Mouse (Mus musculus): ENCODE data around the gene Zfp276. TPM values are rescaled to one million over a fixed set of nuclear protein-coding genes. Genes with fewer than 3 reads are reported as not detected.
A peak's percentile ranks its signal among the peaks of the same experiment; 100 is the strongest.
"Not testable (repeated sequence)": the region's sequence is repeated elsewhere in the genome, so short reads cannot be mapped to it uniquely, and the experiment has no call there.

Gene Zfp276
- polyA plus RNA-seq (2017; shearing (Covaris generic)) = 1 to 10 TPM; 5.1 to 7.3 TPM

GRCm38 (mm10) chr8:123254099-123254885 is at the start of gene Zfp276, which contains the start of gene Vps9d1:
Gene Zfp276, plus strand, starts transcription at chr8:123254195.
Gene Vps9d1, minus strand, starts transcription at chr8:123254348.
- ATAC-seq = peak; percentile 85

- ATAC-seq = peak; percentile 14
Measured at GRCm38 (mm10) chr8:123211876-123212275, 42.1 kb upstream of the Zfp276 start.

GRCm38 (mm10) chr8:123212321-123213117 is 41.5 kb upstream of the Zfp276 start, which contains the start of the genes Chmp1a and Spata33:
Gene Chmp1a, minus strand, starts transcription at chr8:123212763.
Gene Spata33, plus strand, starts transcription at chr8:123212832.
- peak; percentile 93 for ATAC-seq

- no peak for ATAC-seq
Measured at GRCm38 (mm10) chr8:123213118-123213772, 40.8 kb upstream of the Zfp276 start.

- ATAC-seq = no peak
Measured at GRCm38 (mm10) chr8:123215430-123215829, 38.6 kb upstream of the Zfp276 start.

- no peak for ATAC-seq
Measured at GRCm38 (mm10) chr8:123220917-123221316, 33.1 kb upstream of the Zfp276 start.

- peak; percentile 92 for ATAC-seq
Measured at GRCm38 (mm10) chr8:123224278-123225266, 29.4 kb upstream of the Zfp276 start, which contains the start of gene Cdk10. Gene Cdk10, plus strand, starts transcription at chr8:123224842.

- ATAC-seq = no peak
Measured at GRCm38 (mm10) chr8:123228416-123228815, 25.6 kb upstream of the Zfp276 start.

- ATAC-seq = not testable (repeated sequence)
Measured at GRCm38 (mm10) chr8:123230326-123230725, 23.7 kb upstream of the Zfp276 start.

GRCm38 (mm10) chr8:123231742-123232141 is 22.3 kb upstream of the Zfp276 start:
- ATAC-seq = no peak

GRCm38 (mm10) chr8:123232553-123232952 is 21.4 kb upstream of the Zfp276 start:
- ATAC-seq = no peak

GRCm38 (mm10) chr8:123233300-123233699 is 20.7 kb upstream of the Zfp276 start:
- no peak for ATAC-seq

GRCm38 (mm10) chr8:123233760-123234159 is 20.2 kb upstream of the Zfp276 start:
- ATAC-seq = no peak

- ATAC-seq = no peak
Measured at GRCm38 (mm10) chr8:123234918-123235519, 19.0 kb upstream of the Zfp276 start.

- peak; percentile 100 for ATAC-seq
Measured at GRCm38 (mm10) chr8:123235520-123236497, 18.2 kb upstream of the Zfp276 start, which contains the start of gene Spata2l. Gene Spata2l, minus strand, starts transcription at chr8:123236233.

- no peak for ATAC-seq
Measured at GRCm38 (mm10) chr8:123239398-123239797, 14.6 kb upstream of the Zfp276 start.

GRCm38 (mm10) chr8:123242107-123242923 is 11.7 kb upstream of the Zfp276 start:
- ATAC-seq = no peak

- ATAC-seq = no peak
Measured at GRCm38 (mm10) chr8:123243053-123243452, 10.9 kb upstream of the Zfp276 start.

GRCm38 (mm10) chr8:123244382-123244781 is 9.6 kb upstream of the Zfp276 start:
- ATAC-seq = no peak

Measured in CD4-positive, CD25-positive, alpha-beta regulatory T cell, adult 4 months (primary cell).